Mouse (Mus musculus) T-cell, adult 2 months (primary cell): ENCODE measurements around the gene Elf2.

Experiments used
- DNase-seq: peaks from one replicate; pipeline ENCODE4 v3.0.0; 2022; ENCODE audit warnings: low spot score

Elf2 gene

DNA sequence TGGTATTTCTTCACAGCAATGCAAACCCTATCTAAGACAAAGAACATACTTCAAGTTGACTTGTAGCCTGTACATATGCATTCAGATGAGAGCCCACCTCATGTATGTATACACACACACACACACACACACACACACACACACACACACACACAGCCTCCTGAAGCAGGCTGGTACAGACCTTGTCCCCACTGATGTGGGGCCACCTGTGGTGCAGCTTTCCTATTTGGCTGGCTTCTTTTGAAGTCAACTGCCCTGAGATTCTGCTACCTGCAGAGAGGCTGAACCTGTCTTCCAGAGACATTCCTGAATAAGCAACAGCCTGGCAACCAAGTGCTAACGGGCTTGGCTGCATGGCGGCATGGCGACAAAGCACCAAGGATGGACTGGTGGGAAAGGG lies 130.0 kb downstream of the Elf2 start:
- no peak for DNase-seq

DNA sequence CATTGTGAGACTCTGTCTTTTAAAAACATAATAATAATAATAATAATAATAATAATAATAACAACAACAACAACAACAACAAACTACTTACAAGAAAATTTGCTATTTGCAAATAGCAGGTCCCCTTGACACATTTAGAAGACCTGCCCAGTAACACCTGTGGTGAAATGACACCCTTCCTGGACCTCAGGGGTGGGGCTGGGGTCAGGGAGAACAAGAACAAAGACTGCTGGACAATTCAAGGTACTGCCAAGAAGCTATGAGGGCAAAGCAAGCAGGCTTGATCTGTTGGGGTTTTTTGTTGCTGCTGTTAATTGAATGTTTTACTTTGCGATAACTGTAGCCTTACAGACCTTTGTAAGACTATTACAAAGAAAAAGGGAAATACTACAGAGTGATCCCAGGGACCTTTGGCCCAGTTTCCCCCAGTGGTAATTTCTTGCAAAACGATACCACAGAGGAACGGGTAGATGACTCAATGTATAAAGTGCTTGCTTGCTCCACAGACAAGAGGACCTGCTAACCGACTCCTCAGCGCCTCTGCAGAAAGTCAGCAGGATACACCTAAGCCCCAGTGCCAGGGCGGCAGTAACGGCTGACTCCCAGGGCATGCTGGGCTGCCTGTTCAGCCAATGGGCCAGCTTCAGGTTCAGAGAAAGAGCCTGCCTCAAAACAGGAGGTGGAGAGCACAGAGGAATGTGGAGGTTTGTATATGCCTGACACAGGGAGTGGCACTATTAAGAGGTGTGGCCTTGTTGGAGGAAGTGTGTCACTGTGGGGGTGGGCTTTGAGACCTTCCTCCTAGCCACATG lies 130.8 kb downstream of the Elf2 start:
- no peak for DNase-seq

GRCm38 (mm10) chr3:51208633-51209032 lies 131.8 kb downstream of the Elf2 start:
- no peak for DNase-seq

DNA sequence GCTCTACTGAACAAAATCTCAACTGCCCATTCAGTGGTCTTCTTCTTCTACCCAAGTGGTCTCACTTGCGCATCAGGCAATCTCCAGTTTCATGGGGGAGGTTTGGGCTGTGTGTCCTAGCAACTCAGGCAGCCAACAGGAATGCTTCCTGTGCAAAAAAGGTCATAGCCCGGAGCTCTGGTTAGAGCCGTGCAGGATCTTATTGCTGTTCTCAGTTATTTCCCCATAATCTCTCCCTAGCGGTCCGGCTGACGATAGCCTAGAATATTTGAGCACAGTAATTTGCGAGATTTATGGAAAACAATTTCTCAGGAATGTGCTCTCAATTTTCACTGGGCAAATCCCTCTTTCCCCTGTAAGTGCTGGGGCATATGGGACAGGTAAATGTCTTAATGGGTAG lies 133.9 kb downstream of the Elf2 start:
- DNase-seq = no peak

GRCm38 (mm10) chr3:51204897-51205296 lies 135.6 kb downstream of the Elf2 start:
- no peak for DNase-seq

DNA sequence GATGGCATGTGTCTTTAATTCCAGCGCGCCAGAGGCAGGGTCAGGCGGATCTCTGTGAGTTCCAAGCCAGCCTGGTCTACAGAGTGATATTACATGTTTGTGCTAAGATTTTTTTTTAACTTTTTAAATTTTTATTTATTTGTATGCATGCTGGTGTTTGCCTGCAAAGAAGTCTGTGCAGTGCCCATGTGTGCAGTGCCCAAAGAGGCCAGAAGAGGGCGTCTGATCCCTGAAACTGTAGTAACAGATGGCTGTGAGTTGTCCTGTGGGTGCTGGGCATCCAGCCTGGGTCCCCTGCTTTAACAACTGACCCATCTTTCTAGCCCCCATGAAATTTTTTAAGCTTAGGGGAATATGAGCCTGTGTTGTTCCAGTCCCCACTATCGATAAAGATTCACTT lies 136.0 kb downstream of the Elf2 start:
- DNase-seq = no peak

DNA sequence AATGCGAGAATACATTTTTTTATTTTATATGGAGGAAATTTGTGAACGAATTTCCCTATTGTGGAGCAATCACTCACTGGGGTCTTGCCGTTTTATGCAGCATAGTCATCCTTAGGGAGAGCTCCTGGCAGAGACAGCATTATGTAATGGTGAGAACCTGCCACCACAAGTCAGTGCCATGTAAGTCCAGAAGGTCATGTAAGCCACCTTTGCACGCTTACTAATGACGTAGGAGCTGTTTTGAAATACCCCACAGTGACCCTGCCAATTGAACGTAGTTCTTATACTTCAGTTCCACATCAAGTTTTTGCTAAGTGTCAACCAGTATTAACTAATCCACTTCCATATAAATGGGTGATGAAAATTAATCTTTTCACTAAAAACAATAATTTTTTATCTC lies 136.6 kb downstream of the Elf2 start:
- no peak for DNase-seq
